Mouse (Mus musculus) kidney, embryonic 16.5 days (tissue): ENCODE measurements at regions not wholly inside any gene's neighbourhood (a gene's known extent, or its start where the extent isn't known, plus 50 kb on each side); places are given as distances from the start of the nearest gene placed in this dataset.

Experiments used
- ATAC-seq: fragments of 200-750 bp; cut with Nextera tagmentation; 2 replicates; pipeline ENCODE4 v1.8.0; 2017; ENCODE audit warnings: moderate TSS enrichment; ENCODE audit not compliant: low FRiP score, low TSS enrichment
- H3K27ac ChIP-seq: fragments of 300-500 bp; sonication (generic); 2 replicates; pipeline ENCODE4 v1.5.1; 2014; ENCODE audit warnings: low read length
- H3K27me3 ChIP-seq: fragments of 300-500 bp; sonication (generic); 2 replicates; pipeline ENCODE4 v1.6.1; 2014; ENCODE audit warnings: low read length, control low read depth, mixed read lengths; ENCODE audit not compliant: insufficient read depth
- H3K36me3 ChIP-seq: fragments of 300-500 bp; sonication (generic); 2 replicates; pipeline ENCODE4 v1.6.1; 2014; ENCODE audit warnings: low read length, control low read depth, mixed read lengths; ENCODE audit not compliant: insufficient read depth
- H3K4me1 ChIP-seq: fragments of 300-500 bp; sonication (generic); 2 replicates; pipeline ENCODE4 v1.6.1; 2014; ENCODE audit warnings: low read length, control low read depth, mixed read lengths; ENCODE audit not compliant: insufficient read depth
- H3K4me2 ChIP-seq: fragments of 300-500 bp; sonication (generic); replicated peaks from 2 replicates; pipeline ENCODE4 v1.6.1; 2014; ENCODE audit warnings: low read depth, low read length
- H3K4me3 ChIP-seq: fragments of 300-500 bp; sonication (generic); 2 replicates; pipeline ENCODE4 v1.5.1; 2014; ENCODE audit warnings: mild to moderate bottlenecking, low read length
- H3K9ac ChIP-seq: fragments of 300-500 bp; sonication (generic); replicated peaks from 2 replicates; pipeline ENCODE4 v1.6.1; 2014; ENCODE audit warnings: low read length
- H3K9me3 ChIP-seq: fragments of 300-500 bp; sonication (generic); 2 replicates; pipeline ENCODE4 v1.6.1; 2016; ENCODE audit warnings: low read length, control low read depth
- WGBS: fragments of 180-500 bp; shearing (Covaris S2); extraction: QIAGEN DNeasy Blood & Tissue Kit; methylation state at CpG from one replicate; pipeline ENCODE4 v1.1.7; 2014; 5-methylcytosine and 5-hydroxymethylcytosine counted together

GRCm38 (mm10) chr11:13885775-13886174 lies 713.3 kb upstream of the Pom121l12 start:
- no peak overlapping the region for H3K9ac ChIP-seq
- no peaks in the 10 kb centered on the region for H3K9me3 ChIP-seq
- no peak overlapping the region for H3K27ac ChIP-seq
- WGBS = 14% methylated on average over 3 of the region's 3 CpGs
- H3K4me3 ChIP-seq = no peak overlapping the region
- H3K4me1 ChIP-seq = no peaks in the 10 kb centered on the region
- no peaks in the 10 kb centered on the region for H3K27me3 ChIP-seq
- H3K36me3 ChIP-seq = no peaks in the 10 kb centered on the region
- no peak overlapping the region for H3K4me2 ChIP-seq
- peak; percentile 42 for ATAC-seq

DNA sequence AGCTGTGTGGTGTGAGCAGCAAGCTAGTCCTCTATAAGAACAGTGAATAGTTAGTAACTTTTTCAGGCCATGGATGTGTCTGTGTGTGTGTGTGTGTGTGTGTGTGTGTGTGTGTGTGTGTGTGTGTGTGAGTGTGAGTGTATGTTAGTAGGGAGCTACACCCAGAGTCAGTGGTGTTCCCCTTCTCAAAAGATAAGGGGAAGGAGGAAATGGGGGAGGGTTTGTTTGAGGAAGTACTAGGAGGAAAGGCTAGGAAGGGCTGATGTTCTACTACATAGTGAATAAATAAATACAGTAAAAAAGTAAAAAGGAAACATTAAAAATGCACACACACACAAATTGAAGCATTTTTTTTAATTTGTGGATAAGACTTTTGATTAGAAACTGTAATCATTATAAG lies 705.8 kb upstream of the Pom121l12 start:
- ATAC-seq = no peak
- H3K4me3 ChIP-seq = no peak overlapping the region
- H3K4me2 ChIP-seq = no peak overlapping the region
- H3K9me3 ChIP-seq = no peaks in the 10 kb centered on the region
- H3K27ac ChIP-seq = no peak overlapping the region
- H3K4me1 ChIP-seq = no peaks in the 10 kb centered on the region
- no peaks in the 10 kb centered on the region for H3K27me3 ChIP-seq
- no peaks in the 10 kb centered on the region for H3K36me3 ChIP-seq
- no peak overlapping the region for H3K9ac ChIP-seq
